Mouse (Mus musculus): Measurements from ENCODE around the gene Cyb5r4.

DNA sequence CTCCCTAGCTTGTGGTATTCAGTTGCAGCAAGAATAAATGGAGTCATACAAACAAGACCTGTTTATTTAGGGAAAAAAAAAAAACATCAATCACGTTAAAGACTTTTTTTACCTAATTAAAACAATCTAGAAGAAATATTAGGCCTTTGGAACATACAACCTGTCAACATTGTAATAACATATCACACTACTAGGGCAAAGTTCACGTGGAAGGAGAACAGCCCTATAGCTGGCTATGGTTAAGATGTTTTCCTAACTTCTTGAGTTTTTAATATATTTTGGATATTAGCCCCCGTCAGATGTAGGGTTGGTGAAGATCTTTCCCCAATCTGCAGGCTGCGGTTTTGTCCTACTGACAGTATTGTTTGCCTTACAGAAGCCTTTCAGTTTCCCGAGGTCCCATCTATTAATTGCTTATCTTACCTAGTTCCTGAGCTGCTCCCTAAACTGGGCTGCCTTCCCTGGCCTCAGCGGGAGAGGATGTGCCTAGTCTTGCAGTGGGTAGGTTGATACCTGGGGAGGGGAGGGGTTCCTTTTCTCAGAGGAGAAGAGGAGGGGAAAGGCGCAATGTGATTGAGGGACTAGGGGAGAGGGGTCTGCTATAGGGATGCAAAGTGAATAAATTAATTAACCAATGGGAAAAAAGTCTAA, 43.4 kb upstream of the Cyb5r4 start:
- TF ChIP-seq GATA1 (IDR thresholded peaks at IDR 0.05; ENCODE audit: borderline replicate concordance, low read length) (no peak), FLI1 (IDR thresholded peaks at IDR 0.05; ENCODE audit: low read length) (no peak)

Measured in megakaryocyte, embryonic 14.5 days (primary cell).